Mouse (Mus musculus) embryonic stem cell, embryonic (primary cell): ENCODE measurements around the gene Ovol1.

Experiments used
- CTCF ChIA-PET, 4 experiments: fragments of 300-600 bp in 2 of 4; fragments of 350-600 bp in 2 of 4; sonication (Branson Sonifier 250); formaldehyde crosslinking; loops; one replicate each; lab custom pipeline; 2022; ENCODE audit warnings: inconsistent platforms in 2 of 4; lab: Charles Lee
- POLR2A ChIA-PET, 4 experiments: fragments of 300-600 bp in 2 of 4; fragments of 350-600 bp in 2 of 4; sonication (Branson Sonifier 250); formaldehyde crosslinking; loops; one replicate each; lab custom pipeline; 2022; ENCODE audit warnings: antibody characterized with exemption in 4 of 4, inconsistent platforms in 1 of 4; lab: Charles Lee

The Ovol1 gene

GRCm38 (mm10) chr19:5516906-5517505, 43.4 kb downstream of the Ovol1 start:
- ChIA-PET CTCF (interaction anchor here in 1 of 4 experiments (0.9 to 1.8 kb wide), 3 partner anchors 29 to 53 kb away, joined by 3 to 7 read pairs (median 3); partner anchors contain the start of gene Mus81), POLR2A (interaction anchor here in 1 of 4 experiments (0.9 to 1.5 kb wide), 3 partner anchors 26 to 93 kb away, joined by 3 to 4 read pairs (median 3); partner anchors contain the start of gene Drap1)

- CTCF ChIA-PET: interaction anchor here in 1 of 4 experiments (0.9 to 1.8 kb wide), 3 partner anchors 28 to 53 kb away, joined by 3 to 7 read pairs (median 3); partner anchors contain the start of gene Mus81
Observed at GRCm38 (mm10) chr19:5515840-5516777, 44.3 kb downstream of the Ovol1 start.

DNA sequence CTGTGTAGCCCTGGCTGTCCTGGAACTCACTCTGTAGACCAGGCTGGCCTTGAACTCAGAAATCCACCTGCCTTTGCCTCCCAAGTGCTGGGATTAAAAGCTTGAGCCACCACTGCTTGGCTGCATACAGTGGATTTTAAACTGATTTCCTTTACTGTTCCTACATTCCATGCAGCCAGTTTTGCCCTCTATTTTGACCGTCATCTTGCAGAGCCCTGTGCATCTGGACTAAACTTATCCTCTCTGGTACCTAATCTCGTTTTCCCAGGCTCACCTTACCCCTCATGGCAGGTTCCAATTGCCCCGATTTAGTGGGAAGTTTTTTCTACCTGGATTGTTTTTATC, 47.5 kb downstream of the Ovol1 start:
- ChIA-PET CTCF (interaction anchor here in 1 of 4 experiments (0.5 kb wide), 1 partner anchor 26 kb away, joined by 4 read pairs; no protein-coding TSS in a partner anchor), POLR2A (interaction anchor here in 2 of 4 experiments (0.8 to 5.0 kb wide), 2 partner anchors 20 to 333 kb away, joined by 3 to 163 read pairs; partner anchors contain the start of genes Cfl1 (in 1 of the 2) and Mus81 (in 1 of the 2))

More at GRCm38 (mm10) chr19:5515840-5516777, 44.3 kb downstream of the Ovol1 start:
- POLR2A ChIA-PET: interaction anchor here in 2 of 4 experiments (1.4 to 1.9 kb wide), 3 partner anchors 25 to 92 kb away, joined by 3 to 9 read pairs (median 4); partner anchors contain the start of genes Cfl1 (in 1 of the 2) and Drap1 (in 1 of the 2)

DNA sequence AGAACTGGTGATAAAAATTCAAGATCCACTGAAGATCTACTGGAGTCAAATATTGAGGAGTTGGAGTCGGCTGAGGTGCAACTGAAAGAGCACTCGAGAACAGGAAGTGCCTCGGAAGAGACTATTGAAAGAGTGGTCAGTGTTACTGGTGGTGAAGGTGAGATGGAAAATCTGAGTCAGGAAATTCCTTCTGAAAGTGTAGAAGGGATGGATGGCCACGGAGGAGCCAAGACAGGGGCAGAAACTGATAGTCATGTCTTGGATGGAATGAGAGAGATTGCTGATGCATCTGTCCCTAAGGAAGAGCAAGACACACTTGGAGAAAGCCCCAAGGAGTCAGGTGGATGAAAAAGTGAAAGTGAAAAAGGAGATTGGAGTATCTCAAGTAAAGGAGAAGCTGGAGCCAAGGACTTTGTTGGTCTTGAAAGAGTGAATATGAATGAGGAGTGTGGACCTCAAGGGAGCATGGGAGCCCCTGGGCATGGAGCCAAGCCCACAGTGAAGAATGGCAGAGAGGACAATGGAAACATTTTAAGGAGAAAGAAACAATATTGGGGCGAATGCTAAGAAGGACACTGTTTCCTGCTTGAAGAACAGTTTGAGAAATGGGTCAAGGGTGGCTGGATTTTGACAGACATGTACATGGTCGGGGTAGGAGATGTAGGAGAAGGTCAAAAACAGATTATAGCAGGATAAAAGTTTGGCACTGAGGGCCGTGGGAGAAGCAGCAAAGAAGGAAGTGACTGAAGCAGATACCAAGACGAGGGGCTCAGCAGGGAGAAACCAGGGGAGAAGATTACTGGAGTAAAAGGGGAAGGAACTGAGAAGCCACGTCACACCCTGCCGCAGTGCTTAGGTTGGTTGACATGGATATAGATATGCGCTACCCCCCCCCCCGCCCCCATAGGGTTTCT, 48.1 kb downstream of the Ovol1 start:
- POLR2A ChIA-PET: interaction anchor here in 3 of 4 experiments (0.7 to 5.0 kb wide), 4 partner anchors 9 to 334 kb away, joined by 3 to 163 read pairs (median 10); partner anchors contain the start of genes Cfl1 (in 2 of the 3) and Mus81 (in 1 of the 3)
- CTCF ChIA-PET: interaction anchor here in 1 of 4 experiments (0.5 kb wide), 1 partner anchor 25 kb away, joined by 4 read pairs; no protein-coding TSS in a partner anchor

DNA sequence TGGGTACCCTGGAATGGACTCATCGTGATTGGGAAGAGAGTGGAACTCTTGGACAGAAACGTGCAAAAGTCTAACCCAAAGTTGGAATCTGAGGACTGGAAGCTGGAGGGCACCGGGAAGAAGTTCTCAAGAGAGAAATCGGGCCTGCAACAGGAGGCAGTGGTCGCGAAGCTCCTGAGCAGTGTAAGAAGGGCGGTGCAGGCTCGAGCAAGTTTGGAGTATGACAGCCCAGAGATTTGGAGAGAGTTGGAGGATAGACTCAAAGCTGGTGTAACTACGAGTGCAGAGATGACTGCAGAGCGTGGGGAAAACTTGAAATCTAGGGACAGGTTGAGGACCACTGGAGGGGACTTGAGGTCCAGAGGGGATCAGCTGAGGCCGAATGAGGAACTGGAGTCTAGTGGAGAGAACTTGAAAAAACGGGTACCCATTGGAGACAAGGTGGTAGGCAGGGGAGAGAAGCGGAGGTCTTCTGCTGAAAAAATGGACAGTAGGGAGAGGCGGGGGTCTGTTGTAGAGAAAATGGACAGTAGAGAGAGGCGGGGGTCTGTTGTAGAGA, 49.3 kb downstream of the Ovol1 start:
- ChIA-PET CTCF (interaction anchor here (0.6 to 2.8 kb wide), 23 partner anchors 9 to 528 kb away, joined by 3 to 43 read pairs (median 4); partner anchors contain the start of genes Ap5b1 (in 2 of the 4), Mus81 (in 2 of the 4), Ccdc85b (in 1 of the 4) and Cfl1 (in 1 of the 4)), POLR2A (interaction anchor here (0.6 to 5.0 kb wide), 49 partner anchors 10 to 423 kb away, joined by 3 to 163 read pairs (median 4); partner anchors contain the start of genes Cfl1 (in 4 of the 4), Mus81 (in 4 of the 4), AI837181 (in 1 of the 4) and Ccdc85b (in 1 of the 4))

GRCm38 (mm10) chr19:5510031-5511026, 50.1 kb downstream of the Ovol1 start, which contains the start of gene Snx32:
TSS of gene Snx32 (minus strand) at chr19:5510538.
- ChIA-PET POLR2A (interaction anchor here (0.5 to 5.0 kb wide), 83 partner anchors 9 to 1811 kb away, joined by 3 to 163 read pairs (median 4); partner anchors contain the start of genes Cfl1 (in 4 of the 4), Mus81 (in 4 of the 4), Cdca5 (in 2 of the 4) and Zfpl1 (in 2 of the 4)), CTCF (interaction anchor here (0.6 to 2.8 kb wide), 35 partner anchors 10 to 498 kb away, joined by 3 to 43 read pairs (median 4); partner anchors contain the start of genes Mus81 (in 3 of the 4), Ap5b1 (in 2 of the 4), Ccdc85b (in 1 of the 4) and Cfl1 (in 1 of the 4))

GRCm38 (mm10) chr19:5503687-5504086, 56.8 kb downstream of the Ovol1 start, which contains the start of gene 1700020D05Rik:
TSS of gene 1700020D05Rik (minus strand) at chr19:5503787.
- ChIA-PET CTCF (interaction anchor here in 2 of 4 experiments (0.6 to 1.5 kb wide), 2 partner anchors 10 to 227 kb away, joined by 3 to 5 read pairs; no protein-coding TSS in a partner anchor), POLR2A (interaction anchor here in 2 of 4 experiments (0.7 to 3.1 kb wide), 8 partner anchors 8 to 47 kb away, joined by 3 to 36 read pairs (median 6); partner anchors contain the start of genes Cfl1 (in 2 of the 2), Mus81 (in 2 of the 2) and Fibp (in 1 of the 2))

- CTCF ChIA-PET: interaction anchor here in 3 of 4 experiments (0.6 to 1.9 kb wide), 5 partner anchors 10 to 14 kb away, joined by 3 to 7 read pairs (median 4); partner anchors contain the start of genes Mus81 (in 3 of the 3) and Snx32 (in 1 of the 3)
- POLR2A ChIA-PET: interaction anchor here in 2 of 4 experiments (1.0 to 6.7 kb wide), 6 partner anchors 10 to 30 kb away, joined by 3 to 59 read pairs (median 8); partner anchors contain the start of genes Cfl1 (in 2 of the 2), Mus81 (in 2 of the 2) and Snx32 (in 2 of the 2)
Observed at GRCm38 (mm10) chr19:5500330-5500875, 60.0 kb downstream of the Ovol1 start.
